Mouse (Mus musculus): ENCODE results near the gene Sap30l. TPM values are rescaled to one million over a fixed set of nuclear protein-coding genes. Genes with fewer than 3 reads are reported as not detected.
"Not testable (repeated sequence)": the region's sequence is repeated elsewhere in the genome, so short reads cannot be mapped to it uniquely, and the experiment has no call there.

The Sap30l gene
- total RNA-seq, 2 experiments from 2014 or later: 46.5 to 47.6 TPM

DNA sequence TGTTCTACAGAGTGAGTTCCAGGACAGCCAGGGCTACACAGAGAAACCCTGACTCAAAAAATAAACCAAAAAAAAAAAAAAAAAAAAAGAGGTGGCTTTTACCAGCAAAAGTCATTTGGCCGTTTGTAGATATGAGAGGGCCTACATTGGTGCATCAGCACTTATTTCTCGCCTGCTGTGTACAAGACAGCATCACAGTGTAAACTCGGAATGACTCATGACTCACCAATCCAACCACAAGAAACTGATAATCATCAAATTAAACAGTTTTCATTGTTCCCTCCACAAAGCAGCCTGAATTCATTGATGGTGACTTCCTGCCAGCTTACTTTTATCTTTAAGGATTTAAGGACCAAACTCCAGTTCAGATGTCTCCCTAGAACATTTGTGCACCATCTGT lies 3.6 kb downstream of the Sap30l start:
- intact Hi-C loops (cut with DNase I): no loop called here
- H3K4me3 ChIP-seq: no peak overlapping the region
- TF ChIP-seq CTCF (IDR thresholded peaks at IDR 0.05): no peak
- no peak overlapping the region for H3K27ac ChIP-seq
- no peak for DNase-seq

DNA sequence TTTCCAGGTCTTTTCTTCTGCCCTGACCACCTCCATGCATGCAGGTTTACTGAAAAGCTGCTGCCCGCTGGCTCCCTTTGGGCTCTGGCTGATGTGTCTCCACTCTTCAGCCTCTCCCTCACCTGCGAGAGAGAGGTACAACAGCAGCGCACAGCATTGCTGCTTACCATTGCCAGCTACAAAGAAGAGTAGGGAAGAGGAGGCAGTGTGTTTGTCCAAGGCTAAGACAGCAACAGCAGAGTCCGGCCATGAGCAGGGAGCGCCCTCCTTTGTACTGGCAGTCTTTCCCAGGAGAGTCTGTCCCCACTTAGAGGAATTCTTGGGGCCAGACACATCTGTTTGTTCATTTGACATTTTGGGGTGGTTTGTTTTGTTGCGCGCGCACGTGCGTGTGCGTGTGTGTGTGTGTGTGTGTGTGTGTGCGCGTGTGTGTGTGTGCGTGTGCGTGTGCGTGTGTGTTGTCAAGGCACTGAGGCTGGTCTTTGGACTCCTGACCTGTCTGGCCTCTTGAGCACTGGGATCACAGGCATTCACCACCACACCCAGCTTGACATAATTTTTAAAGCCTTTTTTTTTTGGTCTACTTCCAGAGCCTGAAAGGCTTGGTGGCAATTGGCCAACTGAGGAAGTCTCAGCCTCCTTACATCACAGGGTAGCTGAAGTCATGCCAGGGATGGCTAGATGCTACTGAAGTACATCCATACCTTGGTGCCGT lies 7.7 kb downstream of the Sap30l start:
- no peak for DNase-seq
- no peak for TF ChIP-seq CTCF (IDR thresholded peaks at IDR 0.05)
- no peak overlapping the region for H3K4me3 ChIP-seq
- no peak overlapping the region for H3K27ac ChIP-seq
- intact Hi-C loops (cut with DNase I): no loop called here

- DNase-seq: no peak
- Histone ChIP-seq H3K27ac (no peak overlapping the region), H3K4me3 (no peak overlapping the region)
- TF ChIP-seq CTCF (IDR thresholded peaks at IDR 0.05): no peak
- intact Hi-C loops (cut with DNase I): no loop called here
These were observed 8.3 kb downstream of the Sap30l start for GRCm38 (mm10) chr11:57809732-57810098.

DNA sequence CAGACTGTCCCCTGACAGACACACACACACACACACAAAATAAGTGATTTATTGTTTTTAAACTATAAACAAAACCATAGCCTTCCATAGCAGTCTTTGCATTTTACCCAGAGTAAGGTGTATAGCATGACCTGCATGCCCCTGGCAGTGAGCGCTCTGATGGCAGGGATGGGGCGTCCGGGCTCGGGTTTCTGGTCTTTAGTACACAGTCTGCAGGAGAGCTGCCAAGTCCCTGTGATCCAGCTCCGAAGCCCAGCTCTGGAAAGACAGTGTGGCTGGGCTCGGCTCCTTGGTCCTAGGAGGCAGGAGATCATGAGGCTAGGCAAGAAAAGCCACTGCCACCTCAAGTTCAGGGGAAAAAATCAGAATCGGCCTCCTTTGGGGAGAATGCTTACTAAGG lies 9.6 kb downstream of the Sap30l start:
- DNase-seq: peak; percentile 89
- Histone ChIP-seq H3K4me3 (no peak overlapping the region), H3K27ac (peak overlapping the region; percentile 36; the same call in 1 of the 2 replicates)
- intact Hi-C loops (cut with DNase I): no loop called here
- TF ChIP-seq CTCF (IDR thresholded peaks at IDR 0.05): no peak

DNA sequence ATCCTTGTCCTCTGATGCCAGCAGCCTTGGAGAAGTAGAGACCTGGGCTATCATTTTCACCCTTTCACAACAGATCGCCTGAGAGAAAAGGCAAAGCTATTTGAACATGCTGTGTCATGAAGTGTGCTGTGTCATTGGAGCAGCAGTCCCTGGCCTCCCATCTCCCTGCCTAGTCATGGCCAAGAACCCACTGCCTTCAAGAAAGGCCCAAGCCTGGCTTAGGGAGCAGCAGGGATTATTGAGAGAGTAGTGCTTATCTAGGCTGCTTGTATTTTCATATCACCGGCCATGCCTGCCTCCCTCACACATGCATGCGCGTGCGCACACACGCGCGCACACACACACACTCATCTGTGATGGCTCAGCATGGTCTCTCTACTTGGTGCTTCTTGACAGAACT lies 10.8 kb downstream of the Sap30l start:
- H3K4me3 ChIP-seq: no peak overlapping the region
- TF ChIP-seq CTCF (IDR thresholded peaks at IDR 0.05): no peak
- no peak for DNase-seq
- H3K27ac ChIP-seq: no peak overlapping the region
- intact Hi-C loops (cut with DNase I): no loop called here

GRCm38 (mm10) chr11:57813641-57814040 lies 12.2 kb downstream of the Sap30l start:
- H3K27ac ChIP-seq: no peak overlapping the region
- intact Hi-C loops (cut with DNase I): no loop called here

GRCm38 (mm10) chr11:57818189-57818588 lies 16.8 kb downstream of the Sap30l start:
- Histone ChIP-seq H3K27ac (no peak overlapping the region), H3K4me3 (no peak overlapping the region)
- TF ChIP-seq CTCF (IDR thresholded peaks at IDR 0.05): peak; percentile 3; the same call in 1 of the 2 replicates
- intact Hi-C loops (cut with DNase I): no loop called here
- DNase-seq: no peak

More at GRCm38 (mm10) chr11:57813641-57814040, 12.2 kb downstream of the Sap30l start:
- H3K4me3 ChIP-seq: no peak overlapping the region
- DNase-seq: no peak
- no peak for TF ChIP-seq CTCF (IDR thresholded peaks at IDR 0.05)

DNA sequence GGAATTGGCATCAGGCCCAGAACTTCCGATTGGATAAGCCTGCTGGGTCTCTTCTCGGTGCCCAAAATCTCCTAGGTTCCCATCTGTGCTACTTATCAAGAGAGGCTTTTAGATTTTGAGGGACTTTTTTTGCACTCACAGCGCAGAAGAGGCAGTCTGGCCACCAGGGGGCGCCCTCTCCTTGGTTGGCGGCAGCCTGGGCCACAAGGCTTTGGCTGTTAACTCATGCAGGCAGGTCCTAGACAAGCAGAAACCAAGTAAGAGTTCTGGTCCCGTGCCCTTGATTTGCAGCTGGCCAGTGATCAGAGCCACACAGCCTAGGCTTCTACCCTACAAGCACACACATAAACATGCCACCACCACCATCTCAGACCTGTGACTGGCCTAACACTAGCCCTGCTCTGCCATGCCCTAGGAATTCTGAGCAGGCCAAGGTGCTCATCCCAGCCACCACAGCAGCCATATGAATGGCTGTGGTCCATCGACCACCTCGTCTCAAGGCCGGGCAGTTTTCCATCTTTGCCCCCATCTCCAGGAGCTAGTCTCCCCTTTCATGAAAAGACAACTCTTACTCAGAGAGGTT lies 18.7 kb downstream of the Sap30l start:
- intact Hi-C loops (cut with DNase I): loop anchor here (1.0 kb wide), 1 partner anchor 114 kb away; no protein-coding TSS in a partner anchor
- TF ChIP-seq CTCF (IDR thresholded peaks at IDR 0.05): peak; percentile 97; the same call in 1 of the 2 replicates
- DNase-seq: peak; percentile 90
- no peak overlapping the region for H3K27ac ChIP-seq
- no peak overlapping the region for H3K4me3 ChIP-seq

DNA sequence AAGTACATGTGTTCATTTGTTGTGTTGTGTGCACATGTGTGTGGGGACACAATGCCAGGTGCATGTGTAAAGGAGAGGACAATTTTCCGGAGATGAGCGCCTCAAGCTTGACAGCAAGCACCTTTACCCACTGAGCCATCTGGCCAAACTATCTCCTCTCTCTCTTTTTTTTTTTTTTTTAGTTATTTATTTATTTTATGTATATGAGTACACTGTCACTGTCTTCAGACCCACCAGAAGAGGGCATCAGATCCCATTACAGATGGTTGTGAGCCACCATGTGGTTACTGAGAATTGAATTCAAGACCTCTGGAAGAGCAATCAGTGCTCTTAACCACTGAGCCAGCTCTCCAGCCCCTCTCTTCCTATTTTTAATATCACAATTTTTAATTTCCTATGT lies 21.7 kb downstream of the Sap30l start:
- H3K27ac ChIP-seq; H3K4me3 ChIP-seq; intact Hi-C loops (cut with DNase I); DNase-seq: not testable (repeated sequence)

GRCm38 (mm10) chr11:57823714-57824113 lies 22.3 kb downstream of the Sap30l start:
- TF ChIP-seq CTCF (IDR thresholded peaks at IDR 0.05): no peak
- DNase-seq: peak; percentile 10
- Histone ChIP-seq H3K27ac (no peak overlapping the region), H3K4me3 (no peak overlapping the region)
- intact Hi-C loops (cut with DNase I): no loop called here

- DNase-seq; H3K4me3 ChIP-seq; H3K27ac ChIP-seq; intact Hi-C loops (cut with DNase I): not testable (repeated sequence)
- TF ChIP-seq CTCF (IDR thresholded peaks at IDR 0.05): peak; percentile 28; the same call in 1 of the 2 replicates
These were observed 23.8 kb downstream of the Sap30l start for GRCm38 (mm10) chr11:57825234-57825633.

- no peak overlapping the region for H3K27ac ChIP-seq
- no peak for TF ChIP-seq CTCF (IDR thresholded peaks at IDR 0.05)
These were observed 25.8 kb downstream of the Sap30l start for GRCm38 (mm10) chr11:57827048-57827914.

More at GRCm38 (mm10) chr11:57827048-57827914, 25.8 kb downstream of the Sap30l start:
- DNase-seq: no peak
- intact Hi-C loops (cut with DNase I): no loop called here
- H3K4me3 ChIP-seq: peak overlapping the region; percentile 63
